Mouse (Mus musculus) thymus, postnatal 0 days (tissue): ENCODE results near the gene Picalm. TPM values are rescaled to one million over a fixed set of nuclear protein-coding genes. Genes with fewer than 3 reads are reported as not detected.
A peak's percentile ranks its signal among the peaks of the same experiment; 100 is the strongest.
"Not testable (repeated sequence)": the region's sequence is repeated elsewhere in the genome, so short reads cannot be mapped to it uniquely, and the experiment has no call there.

Source experiments
- DNase-seq: peaks from one replicate; pipeline ENCODE4 v3.0.0-alpha.2; 2015; ENCODE audit warnings: low spot score
- polyA plus RNA-seq: library from polyadenylated mRNA; unstranded; fragments of >200 nt; fragmentation: Nextera tagmentation; extraction: Ambion mirVana; gene quantifications from 2 replicates; pipeline ENCODE4 v1.2.1, GENCODE M21; 2015

Gene Picalm
- polyA plus RNA-seq, 1 experiment from 2014 or later, result 38.3 TPM

- DNase-seq, result no peak
Measured at GRCm38 (mm10) chr7:90131376-90131651, 1.3 kb downstream of the Picalm start.

DNA sequence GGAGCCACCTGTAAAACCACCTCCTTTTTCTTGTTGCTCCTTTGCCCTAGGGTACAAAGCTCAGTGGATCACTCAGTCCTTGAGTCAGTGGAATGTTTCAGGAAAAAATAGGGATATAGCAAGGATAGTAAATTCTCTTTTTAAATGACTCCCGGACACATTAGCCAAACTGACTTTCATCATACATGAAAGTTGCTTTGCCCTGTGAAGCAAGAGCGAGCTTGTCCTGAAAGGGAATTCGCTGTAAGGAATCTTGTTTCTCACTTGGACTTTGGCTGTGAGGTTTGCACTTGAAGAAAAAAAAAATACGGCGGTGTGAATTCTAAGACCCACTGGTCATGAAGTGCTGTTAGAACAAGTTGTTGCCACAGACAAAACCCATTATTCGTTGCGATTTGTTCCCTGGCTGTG is 1.8 kb downstream of the Picalm start:
- DNase-seq, result no peak

DNA sequence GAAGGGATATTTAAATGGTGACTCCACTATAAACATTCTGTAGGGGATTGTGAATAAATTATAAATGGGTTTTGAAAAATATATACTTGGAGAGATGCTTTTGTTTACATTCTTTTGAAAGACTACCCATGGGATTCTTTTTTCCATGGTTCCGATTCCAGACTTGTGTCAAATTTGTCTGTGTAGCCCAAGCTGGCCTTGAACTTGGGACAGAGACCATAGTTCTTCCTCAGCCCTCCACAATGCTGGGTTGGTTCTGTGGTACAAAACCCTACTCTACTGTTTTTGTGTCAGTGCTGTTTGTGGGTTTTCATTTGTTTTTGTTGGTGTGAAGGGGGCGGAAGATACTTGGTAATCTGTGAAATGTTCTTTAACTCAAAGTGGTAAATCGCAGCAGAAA is 2.3 kb downstream of the Picalm start:
- no peak for DNase-seq

DNA sequence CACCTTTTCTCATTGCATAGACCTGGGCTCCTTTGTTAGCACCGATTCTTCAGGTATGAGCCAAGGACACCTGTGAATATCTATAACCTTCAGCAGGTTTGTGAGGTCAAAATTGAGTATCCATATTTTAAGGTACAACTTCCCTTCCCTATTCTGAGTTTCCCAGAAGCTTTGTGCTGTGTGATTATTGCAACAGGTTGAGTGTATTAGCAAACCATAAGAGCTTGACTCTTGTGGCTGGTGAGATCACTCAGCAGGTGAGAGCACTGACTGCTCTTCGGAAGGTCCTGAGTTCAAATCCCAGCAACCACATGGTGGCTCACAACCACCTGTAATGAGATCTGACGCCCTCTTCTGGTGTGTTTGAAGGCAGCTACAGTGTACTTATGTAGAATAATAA is 6.7 kb downstream of the Picalm start:
- DNase-seq, result no peak

GRCm38 (mm10) chr7:90138359-90138758 is 8.3 kb downstream of the Picalm start:
- peak; percentile 15 for DNase-seq

DNA sequence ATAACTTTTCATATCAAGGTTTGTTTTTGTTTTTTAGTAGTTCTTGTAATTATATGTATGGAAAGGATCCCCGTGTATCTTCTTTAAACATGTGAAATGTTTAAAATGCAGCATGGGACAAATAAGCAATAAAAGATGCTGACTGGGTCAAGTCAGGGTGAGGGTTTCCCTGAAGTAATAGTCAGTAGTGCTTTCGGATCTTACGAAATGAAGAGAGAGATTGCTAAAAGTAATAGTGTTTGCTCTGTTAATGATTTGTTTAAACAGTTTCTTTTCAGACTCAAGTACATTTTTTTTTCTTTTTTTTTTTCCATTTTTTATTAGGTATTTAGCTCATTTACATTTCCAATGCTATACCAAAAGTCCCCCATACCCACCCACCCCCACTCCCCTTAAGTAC is 10.3 kb downstream of the Picalm start:
- no peak for DNase-seq

- no peak for DNase-seq
Measured at GRCm38 (mm10) chr7:90144275-90144674, 14.3 kb downstream of the Picalm start.

DNA sequence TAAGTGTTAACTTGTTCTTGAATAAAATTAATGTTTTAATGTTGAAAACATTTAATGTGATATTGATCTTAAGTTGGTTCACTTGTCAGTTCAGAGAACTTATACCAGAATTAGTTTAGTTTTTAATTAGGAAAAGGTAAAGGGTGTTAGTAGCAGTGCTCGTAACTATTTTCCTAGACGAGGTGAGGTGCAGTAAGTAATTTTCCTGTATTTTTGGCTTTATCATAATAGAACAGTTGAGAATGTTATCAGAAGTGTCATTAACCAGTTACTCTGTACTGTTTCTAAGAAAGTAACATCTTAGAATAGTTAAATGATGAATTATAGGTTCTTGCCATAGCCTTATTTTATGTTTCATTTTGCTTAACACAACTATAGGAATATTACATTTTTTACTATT is 15.0 kb downstream of the Picalm start:
- DNase-seq, result no peak

DNA sequence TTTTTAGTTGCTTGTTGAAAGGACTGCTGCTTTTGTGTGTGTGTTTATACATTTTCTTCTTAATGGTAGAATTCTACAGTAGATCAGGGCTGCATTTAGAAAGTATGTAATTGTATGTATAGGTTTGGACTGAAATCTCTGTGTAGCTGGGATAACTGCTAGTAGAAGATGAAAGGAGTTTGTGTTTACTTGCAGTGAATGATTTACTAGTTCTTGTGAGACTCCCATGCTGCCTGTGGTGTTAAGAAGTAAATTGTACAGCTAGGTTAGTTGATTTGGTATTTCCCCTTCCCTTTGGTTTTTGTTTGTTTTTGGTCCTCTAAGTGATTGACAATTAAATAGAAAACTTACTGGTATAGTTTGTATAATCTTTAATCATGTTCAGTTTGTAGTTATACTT is 15.4 kb downstream of the Picalm start:
- no peak for DNase-seq

GRCm38 (mm10) chr7:90145897-90146296 is 15.9 kb downstream of the Picalm start:
- no peak for DNase-seq

DNA sequence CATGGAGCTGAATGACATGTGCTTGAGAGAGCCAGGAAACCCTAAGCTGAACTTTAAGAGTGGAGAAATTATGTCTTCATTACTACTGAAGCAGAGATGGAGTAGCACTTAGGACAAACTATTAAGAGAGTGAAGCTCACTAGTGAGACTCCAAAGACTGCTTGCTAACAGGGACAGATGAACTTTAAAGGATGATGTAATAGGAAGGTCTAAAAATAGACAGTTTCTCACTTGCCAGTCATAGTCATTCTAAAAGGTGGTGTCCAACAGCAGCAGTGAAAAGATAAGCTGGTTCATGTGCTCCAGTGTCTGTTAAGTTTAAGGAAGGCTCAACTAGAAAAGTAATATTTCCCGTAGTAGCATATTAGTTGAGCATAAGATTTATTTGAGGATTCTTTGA is 16.3 kb downstream of the Picalm start:
- DNase-seq, result no peak

- DNase-seq, result no peak
Measured at GRCm38 (mm10) chr7:90148023-90148422, 18.0 kb downstream of the Picalm start.

DNA sequence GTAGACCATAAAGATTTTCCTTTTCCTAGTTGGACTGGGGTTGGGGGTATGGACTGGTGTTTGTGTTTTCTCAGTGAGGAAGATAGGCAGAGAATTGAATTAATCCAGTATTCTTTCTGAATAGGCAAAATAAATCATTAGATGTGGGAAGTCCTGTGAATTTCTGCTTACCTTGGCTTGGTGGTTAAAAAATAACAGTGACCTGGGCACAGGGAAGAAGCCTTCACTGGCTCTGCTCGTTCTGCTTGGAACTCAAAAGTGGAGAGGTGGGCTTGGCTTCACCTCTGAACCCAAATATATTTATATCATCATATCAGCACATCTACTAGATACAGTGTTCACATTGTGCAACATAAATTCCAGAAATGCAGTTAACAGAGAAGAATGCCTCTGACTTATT is 18.5 kb downstream of the Picalm start:
- DNase-seq, result no peak

GRCm38 (mm10) chr7:90150311-90150710 is 20.3 kb downstream of the Picalm start:
- DNase-seq, result peak; percentile 59

DNA sequence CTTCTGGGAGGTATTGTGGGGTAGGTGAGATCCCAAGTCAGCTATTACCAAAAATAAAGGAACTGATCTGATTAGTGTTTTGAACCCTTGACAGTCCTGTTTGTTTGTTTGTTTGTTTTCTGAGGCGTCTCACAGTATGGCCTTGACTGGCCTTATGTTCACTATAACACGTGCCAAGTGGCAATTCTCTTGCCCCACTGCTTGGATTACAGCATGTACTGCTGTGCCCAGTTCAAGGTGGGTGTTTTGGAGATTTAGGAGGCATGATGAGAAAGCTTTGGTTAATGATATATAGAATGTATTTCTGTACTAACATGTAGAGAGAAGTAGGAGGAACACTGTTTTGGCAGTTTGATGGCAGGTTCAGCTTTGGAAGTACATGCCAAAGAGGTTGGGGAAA is 28.0 kb downstream of the Picalm start:
- no peak for DNase-seq

GRCm38 (mm10) chr7:90160598-90160997 is 30.6 kb downstream of the Picalm start:
- no peak for DNase-seq

- no peak for DNase-seq
Measured at GRCm38 (mm10) chr7:90164276-90164675, 34.3 kb downstream of the Picalm start.

DNA sequence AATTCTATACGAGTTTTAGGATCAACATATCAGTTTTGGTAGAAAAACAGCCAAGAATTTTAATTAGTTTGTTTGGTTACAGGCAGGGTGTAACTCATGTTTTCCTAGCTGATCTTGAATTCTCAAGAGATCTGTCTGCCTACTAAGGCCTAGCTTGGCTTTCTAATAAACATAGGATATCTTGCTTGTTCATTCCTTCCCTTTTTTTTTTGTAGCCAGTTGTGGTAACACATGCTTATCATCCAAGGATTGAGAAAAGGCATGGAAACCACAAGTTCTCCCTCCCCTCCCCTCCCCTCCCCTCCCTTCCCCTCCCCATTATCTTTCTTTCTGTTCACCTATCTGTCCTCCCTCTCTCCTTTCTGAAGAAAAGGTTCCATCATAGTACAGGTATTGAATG is 36.0 kb downstream of the Picalm start:
- DNase-seq, result no peak

DNA sequence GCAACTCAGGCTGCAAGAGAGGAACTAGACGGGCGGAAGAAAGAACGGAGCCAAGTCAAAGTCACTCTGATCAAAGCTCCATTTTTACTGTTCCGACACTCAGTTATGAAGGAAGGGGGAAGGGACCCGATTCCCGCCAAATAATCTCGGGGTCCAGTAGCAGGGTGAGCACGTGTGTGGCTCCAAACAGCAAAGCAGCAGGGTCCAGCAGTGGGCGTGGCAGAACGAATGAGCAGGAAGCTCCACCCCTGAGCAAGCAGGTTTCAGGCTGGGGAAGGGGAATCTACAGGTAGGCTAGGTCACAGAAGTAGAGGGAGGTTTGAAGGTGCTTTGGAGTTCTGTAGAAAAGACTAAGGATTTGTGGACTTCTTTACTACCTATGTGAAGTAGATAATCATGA is 37.8 kb downstream of the Picalm start:
- not testable (repeated sequence) for DNase-seq

- DNase-seq, result no peak
Measured at GRCm38 (mm10) chr7:90173778-90174177, 43.8 kb downstream of the Picalm start.

GRCm38 (mm10) chr7:90175576-90175975 is 45.6 kb downstream of the Picalm start:
- DNase-seq, result no peak

- DNase-seq, result no peak
Measured at GRCm38 (mm10) chr7:90180635-90181034, 50.6 kb downstream of the Picalm start.

DNA sequence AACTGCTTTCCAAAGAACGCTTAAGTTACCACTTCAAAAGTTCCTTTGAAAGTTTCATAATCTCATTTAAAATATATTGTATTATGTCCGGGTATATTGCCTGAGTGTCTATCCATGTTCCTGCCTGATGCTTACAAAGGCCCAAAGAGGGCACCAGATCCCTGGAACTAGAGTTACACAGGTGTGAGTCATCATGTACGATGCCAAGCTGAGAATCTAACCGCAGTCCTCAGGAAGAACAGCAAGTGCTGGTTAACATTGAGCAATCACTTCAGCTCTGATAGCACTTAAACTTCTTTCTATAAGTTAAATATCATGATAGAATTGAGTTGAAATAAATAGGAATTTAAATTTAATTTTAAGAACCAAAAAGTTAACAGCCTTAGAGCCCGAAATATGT is 70.2 kb downstream of the Picalm start:
- no peak for DNase-seq

GRCm38 (mm10) chr7:90201877-90202465 is 72.0 kb downstream of the Picalm start:
- no peak for DNase-seq
